In the genomic region with DNA sequence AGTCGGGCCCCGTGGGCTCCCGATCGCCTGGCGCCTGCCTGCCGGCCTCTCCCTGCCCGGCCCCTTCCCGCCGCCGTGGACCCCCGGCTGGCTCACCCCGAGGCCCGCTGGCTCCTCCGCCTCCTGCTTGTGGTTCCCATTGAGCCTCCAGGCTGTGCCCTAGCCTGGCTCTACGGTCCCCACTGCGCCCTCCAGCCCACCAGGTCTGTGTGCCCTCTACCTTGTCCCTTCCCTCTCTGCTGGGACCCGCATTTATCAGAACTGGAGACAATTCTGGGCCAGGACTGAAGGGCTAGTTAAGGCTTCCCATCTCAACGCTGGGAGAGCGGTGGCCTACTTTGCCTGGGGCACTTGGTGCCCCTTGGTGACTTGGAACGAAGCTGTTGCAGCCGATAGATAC, we compare ENCODE assay signal across 9 mouse cellular contexts. TPM values are rescaled to one million over a fixed set of nuclear protein-coding genes. Genes with fewer than 3 reads are reported as not detected.
DNase-seq lines count a peak whose midpoint lies in the region; ATAC-seq and TF ChIP-seq lines count a peak whose summit lies in the region.
"Had no signal": no experiment of that assay in that cellular context is flagged by ENCODE, and none has a peak within 500 bp of the region (broad histone marks: within the 10 kb centered on the region; RNA-seq: fewer than 3 reads in every experiment).

No protein-coding gene starts in this region.

- H3K4me2 ChIP-seq in hindbrain, embryonic 15.5 days: peak overlapping the region; percentile 62
- H3K4me2 ChIP-seq in midbrain, embryonic 15.5 days: peak overlapping the region; percentile 55

- no peak for DNase-seq in heart, adult 2 months
- DNase-seq in heart, postnatal 14 days: no peak
- DNase-seq in embryo, embryonic 10.5 days (ENCODE audit: low spot score): peak; percentile 46
- DNase-seq in spleen, postnatal 10 days (ENCODE audit: low spot score in 2 of 2): no peak
- no peak for DNase-seq in kidney, adult 2 months
- DNase-seq in ovary, postnatal 14 days (ENCODE audit: low spot score): no peak
- DNase-seq: kidney, adult 11 months had no signal

- no peaks in the 10 kb centered on the region for H3K9me3 ChIP-seq in hindbrain, embryonic 15.5 days
- no peaks in the 10 kb centered on the region for H3K9me3 ChIP-seq in midbrain, embryonic 15.5 days

- TF ChIP-seq POLR2A in heart, adult 2 months (IDR thresholded peaks at IDR 0.05; ENCODE audit: insufficient read depth, low read depth, low read length): no peak
- TF ChIP-seq POLR2A in kidney, adult 2 months (IDR thresholded peaks at IDR 0.05; ENCODE audit: low read depth, low read length): no peak

- H3K79me2 ChIP-seq in heart, adult 2 months (replicated peaks; ENCODE audit: control insufficient read depth, insufficient read depth, low read length): no peaks in the 10 kb centered on the region

- H3K36me3 ChIP-seq in heart, adult 2 months (ENCODE audit: control insufficient read depth, insufficient read depth, low read length): no peaks in the 10 kb centered on the region
- no peaks in the 10 kb centered on the region for H3K36me3 ChIP-seq in hindbrain, embryonic 15.5 days
- no peaks in the 10 kb centered on the region for H3K36me3 ChIP-seq in midbrain, embryonic 15.5 days (replicated peaks)
- H3K36me3 ChIP-seq in kidney, adult 2 months (ENCODE audit: control insufficient read depth, insufficient read depth, low read length): no peaks in the 10 kb centered on the region

- TF ChIP-seq CTCF in heart, adult 2 months (IDR thresholded peaks at IDR 0.05): no peak
- no peak for TF ChIP-seq CTCF in kidney, adult 2 months (conservative IDR thresholded peaks at IDR 0.05; ENCODE audit: insufficient read depth, insufficient read length, low read depth, low read length)

- TF ChIP-seq EP300 in heart, adult 2 months (IDR thresholded peaks at IDR 0.05; ENCODE audit: insufficient read depth, low read depth, low read length): no peak

- ATAC-seq in hindbrain, embryonic 15.5 days (ENCODE audit: low FRiP score, low read depth): peak; percentile 43; the same call in 1 of the 2 replicates
- ATAC-seq in midbrain, embryonic 15.5 days (replicated peaks): peak; percentile 31

- H3K27me3 ChIP-seq in heart, adult 2 months (ENCODE audit: control insufficient read depth, insufficient read depth, low read length): peaks cover 42% of the 10 kb centered on the region
- H3K27me3 ChIP-seq in hindbrain, embryonic 15.5 days: peaks cover 78% of the 10 kb centered on the region
- peaks cover 72% of the 10 kb centered on the region for H3K27me3 ChIP-seq in midbrain, embryonic 15.5 days (replicated peaks)
- peaks cover 15% of the 10 kb centered on the region for H3K27me3 ChIP-seq in kidney, adult 2 months (replicated peaks; ENCODE audit: control insufficient read depth, insufficient read depth, low read length)

- intact Hi-C loops in heart, adult 2 months (cut with DNase I): no loop called here
- intact Hi-C loops in heart, postnatal 14 days (cut with DNase I): loop anchor here (2.0 to 10.0 kb wide), 3 partner anchors 17 to 569 kb away; no protein-coding TSS in a partner anchor

- no peak overlapping the region for H3K9ac ChIP-seq in heart, adult 2 months (ENCODE audit: low read depth, low read length)
- H3K9ac ChIP-seq in hindbrain, embryonic 15.5 days: no peak overlapping the region
- 0 out of 2 replicates have a peak overlapping the region, but pooled peaks have one; percentile 27 for H3K9ac ChIP-seq in midbrain, embryonic 15.5 days

- 9% methylated on average over 16 of the region's 21 CpGs for WGBS in heart, adult 2 months
- WGBS in hindbrain, embryonic 15.5 days: under 1% methylated on average over 20 of the region's 21 CpGs
- WGBS in midbrain, embryonic 15.5 days: 1% methylated on average over 21 of the region's 21 CpGs
- 5% methylated on average over 21 of the region's 21 CpGs for WGBS in kidney, adult 2 months

- H3K4me3 ChIP-seq in heart, adult 2 months: peak overlapping the region; percentile 30; the same call in 1 of the 2 replicates
- peak overlapping the region; percentile 33 for H3K4me3 ChIP-seq in hindbrain, embryonic 15.5 days
- H3K4me3 ChIP-seq in midbrain, embryonic 15.5 days: peak overlapping the region; percentile 39
- H3K4me3 ChIP-seq in kidney, adult 2 months (ENCODE audit: insufficient read depth, low read depth, low read length): no peak overlapping the region

- peaks cover 2% of the 10 kb centered on the region for H3K4me1 ChIP-seq in heart, adult 2 months (ENCODE audit: control insufficient read depth, insufficient read depth, low read length)
- H3K4me1 ChIP-seq in hindbrain, embryonic 15.5 days (replicated peaks): peaks cover 17% of the 10 kb centered on the region
- peaks cover 25% of the 10 kb centered on the region for H3K4me1 ChIP-seq in midbrain, embryonic 15.5 days
- peaks cover 3% of the 10 kb centered on the region; the same call in 1 of the 2 replicates for H3K4me1 ChIP-seq in kidney, adult 2 months (ENCODE audit: control insufficient read depth, insufficient read depth, low read length)

- H3K27ac ChIP-seq in heart, adult 2 months: no peak overlapping the region
- no peak overlapping the region for H3K27ac ChIP-seq in hindbrain, embryonic 15.5 days (replicated peaks)
- H3K27ac ChIP-seq in midbrain, embryonic 15.5 days: peak overlapping the region; percentile 66
- no peak overlapping the region for H3K27ac ChIP-seq in kidney, adult 2 months (ENCODE audit: insufficient read depth, low read depth, low read length)

RNA-seq across cellular contexts. Expression of a gene that starts 0.8 kb away (rescaled TPM):
- total RNA-seq in heart, adult 2 months (2021): not detected
- not detected in 2 replicates for polyA plus RNA-seq in heart, adult 2 months (2012; rRNA removed)
- total RNA-seq in heart, postnatal 14 days (2021): not detected
- 0.64 TPM in 1 of 2 replicates, not detected in the other for polyA plus RNA-seq in hindbrain, embryonic 15.5 days (2015; fragmentation: Nextera tagmentation; extraction: Ambion mirVana)
- polyA plus RNA-seq in midbrain, embryonic 15.5 days (2015; fragmentation: Nextera tagmentation; extraction: Ambion mirVana): 2.4 and 3.6 TPM in 2 replicates
- polyA plus RNA-seq in kidney, adult 2 months (2012; rRNA removed): not detected in 2 replicates

RNA-seq across cellular contexts. Expression of a gene that starts 17.9 kb away (rescaled TPM):
- total RNA-seq in heart, adult 2 months (2021): under 1 TPM in 1 of 2 experiments, not detected in 1; 0.34 TPM
- 0.14 TPM in 1 of 2 replicates, not detected in the other for polyA plus RNA-seq in heart, adult 2 months (2012; rRNA removed)
- under 1 TPM in 1 of 2 experiments, not detected in 1; 0.41 TPM for total RNA-seq in heart, postnatal 14 days (2021)
- 0.41 and 2.0 TPM in 2 replicates for polyA plus RNA-seq in hindbrain, embryonic 15.5 days (2015; fragmentation: Nextera tagmentation; extraction: Ambion mirVana)
- polyA plus RNA-seq in midbrain, embryonic 15.5 days (2015; fragmentation: Nextera tagmentation; extraction: Ambion mirVana): 14.8 and 19.0 TPM in 2 replicates
- polyA plus RNA-seq in kidney, adult 2 months (2012; rRNA removed): not detected in 2 replicates
